Mouse (Mus musculus) ES-E14 (cell line): ENCODE measurements around the gene Morc1. TPM values are rescaled to one million over a fixed set of nuclear protein-coding genes. Genes with fewer than 3 reads are reported as not detected.

Source experiments
- DNase-seq: peaks from one replicate; pipeline ENCODE4 v3.0.0-alpha.2; 2013; ENCODE audit warnings: low read depth, low spot score
- H3K27ac ChIP-seq: 2 replicates; pipeline ENCODE4 v1.5.1; 2012; ENCODE audit warnings: low read depth, mild to moderate bottlenecking, low read length, moderate library complexity, mixed read lengths; ENCODE audit not compliant: poor library complexity, insufficient read depth, severe bottlenecking
- H3K36me3 ChIP-seq: 2 replicates; pipeline ENCODE4 v1.6.1; 2012; ENCODE audit warnings: mild to moderate bottlenecking, low read length, moderate library complexity, mixed read lengths; ENCODE audit not compliant: control insufficient read depth, poor library complexity, insufficient read depth, severe bottlenecking
- H3K4me1 ChIP-seq, 2 experiments: fragments of 150-350 bp in 1 of 2; sonication (generic) in 1 of 2; 2 replicates each; pipeline ENCODE4 v1.6.1; 2012; ENCODE audit warnings: low read length in 2 of 2, mild to moderate bottlenecking in 1 of 2, mixed read lengths in 1 of 2; ENCODE audit not compliant: control insufficient read depth in 2 of 2, insufficient read depth in 2 of 2, poor library complexity in 1 of 2
- H3K4me3 ChIP-seq, 2 experiments: fragments of 150-350 bp in 1 of 2; sonication (generic) in 1 of 2; 2 replicates each; pipeline ENCODE4 v1.5.1; 2012; ENCODE audit warnings: low read length in 2 of 2, low read depth in 1 of 2, mild to moderate bottlenecking in 1 of 2, mixed read lengths in 1 of 2; ENCODE audit not compliant: insufficient read depth in 1 of 2, poor library complexity in 1 of 2, severe bottlenecking in 1 of 2
- H3K9ac ChIP-seq: 2 replicates; pipeline ENCODE4 v1.6.1; 2012; ENCODE audit warnings: low read depth, mild to moderate bottlenecking, low read length, mixed read lengths; ENCODE audit not compliant: poor library complexity, insufficient read depth, severe bottlenecking
- H3K9me3 ChIP-seq: fragments of 150-350 bp; sonication (generic); 2 replicates; pipeline ENCODE4 v1.6.1; 2012; ENCODE audit warnings: low read depth, mild to moderate bottlenecking, low read length; ENCODE audit not compliant: control insufficient read depth, insufficient read depth
- CHD2 ChIP-seq: IDR thresholded peaks from 2 replicates; pipeline ENCODE4 v1.6.1; 2014; ENCODE audit warnings: mild to moderate bottlenecking, low read depth, low read length, inconsistent platforms
- HCFC1 ChIP-seq: IDR thresholded peaks from 2 replicates; pipeline ENCODE4 v1.6.1; 2012; ENCODE audit warnings: low read length, inconsistent platforms, borderline replicate concordance; ENCODE audit not compliant: insufficient read depth
- MAFK ChIP-seq: IDR thresholded peaks from 2 replicates; pipeline ENCODE4 v1.6.1; 2014; ENCODE audit warnings: mild to moderate bottlenecking, low read depth, low read length, inconsistent platforms; ENCODE audit not compliant: insufficient read depth
- ZC3H11A ChIP-seq: IDR thresholded peaks from 2 replicates; pipeline ENCODE4 v1.6.1; 2012; ENCODE audit warnings: low read depth, mild to moderate bottlenecking, inconsistent platforms, low read length, borderline replicate concordance
- ZNF384 ChIP-seq: IDR thresholded peaks from 2 replicates; pipeline ENCODE4 v1.6.1; 2012; ENCODE audit warnings: low read depth, low read length, inconsistent platforms
- in situ Hi-C, 2 experiments: fragments of 600-800 bp; cut with MboI; formaldehyde crosslinking; loops; one replicate each; pipeline ENCODE4 v1.15.1; 2025; ENCODE audit warnings: low sequenced_read_pairs in 2 of 2, inconsistent platforms in 1 of 2; ENCODE audit not compliant: unreplicated experiment in 2 of 2
- total RNA-seq: library from RNA; depleted of rRNA; stranded (reverse); fragments of 300-350 nt; gene quantifications from 2 replicates; pipeline ENCODE4 v1.2.3, GENCODE M21; 2012

The Morc1 gene
- total RNA-seq, 1 experiment, result 51.4 TPM

DNA sequence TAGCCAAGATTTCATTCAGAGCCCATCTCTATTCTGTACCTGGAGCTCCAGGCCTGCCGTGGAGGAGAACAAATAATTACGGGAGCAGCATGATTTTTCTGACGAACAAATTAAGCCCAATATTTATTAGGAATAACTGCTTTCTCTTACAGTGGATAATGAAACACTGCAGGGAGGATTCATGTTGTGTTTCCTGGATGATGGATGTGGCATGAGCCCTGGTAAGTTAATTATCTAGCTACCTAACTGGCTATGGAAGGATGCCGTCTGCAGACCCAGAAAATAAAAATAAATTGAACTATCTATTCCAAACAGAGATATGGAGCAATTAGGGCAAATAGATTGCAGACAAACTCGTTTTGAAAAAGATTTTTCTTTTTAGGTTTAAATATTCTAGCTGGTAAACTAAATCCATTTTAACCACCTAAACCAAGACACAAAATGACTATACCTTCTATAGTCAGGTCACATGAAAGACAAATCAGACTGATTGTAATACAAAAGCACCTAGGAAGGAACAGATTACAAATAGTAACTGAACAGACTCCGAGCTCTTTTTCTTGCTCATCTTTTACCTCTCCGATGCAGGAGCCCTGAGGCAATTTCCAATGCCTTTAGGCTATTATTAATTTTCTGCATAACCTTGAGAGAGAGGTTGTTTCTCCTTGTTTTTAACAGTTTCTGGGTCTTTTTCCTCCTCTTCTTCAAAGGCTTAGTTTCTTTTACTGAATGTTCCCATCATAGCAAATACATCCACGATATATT is 15.3 kb downstream of the Morc1 start:
- in situ Hi-C loops, result no loop called here
- H3K4me1 ChIP-seq, result no peaks in the 10 kb centered on the region
- H3K4me3 ChIP-seq, result no peak overlapping the region
- no peak overlapping the region for H3K9ac ChIP-seq
- no peak for DNase-seq
- TF ChIP-seq ZNF384 (no peak), ZC3H11A (no peak), MAFK (no peak), HCFC1 (no peak), CHD2 (no peak)
- no peaks in the 10 kb centered on the region; the same call in 1 of the 2 replicates for H3K36me3 ChIP-seq
- H3K9me3 ChIP-seq, result no peaks in the 10 kb centered on the region
- no peak overlapping the region for H3K27ac ChIP-seq

DNA sequence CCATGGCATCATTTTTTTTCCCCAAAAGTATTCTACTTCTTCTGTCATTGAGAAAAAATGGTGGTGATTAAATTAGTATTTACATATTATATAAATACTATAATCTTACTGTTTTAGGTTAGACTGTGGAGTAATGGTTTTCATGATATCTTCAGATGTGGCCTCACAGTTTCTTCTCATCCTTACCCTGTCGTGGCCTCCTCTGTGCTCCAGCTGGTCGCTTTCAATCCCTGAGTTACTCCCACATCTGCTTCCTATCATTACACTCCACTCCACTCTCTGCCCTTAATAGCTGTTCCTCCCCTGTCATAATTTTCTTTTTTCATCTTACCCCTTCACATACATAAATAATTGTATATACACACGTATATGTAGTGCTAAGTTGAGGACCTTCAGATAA is 22.2 kb downstream of the Morc1 start:
- H3K9me3 ChIP-seq, result no peaks in the 10 kb centered on the region
- no peaks in the 10 kb centered on the region; the same call in 1 of the 2 replicates for H3K36me3 ChIP-seq
- no peak for DNase-seq
- H3K4me1 ChIP-seq, result no peaks in the 10 kb centered on the region
- TF ChIP-seq ZNF384, result no peak
- TF ChIP-seq ZC3H11A, result no peak
- TF ChIP-seq CHD2, result no peak
- TF ChIP-seq HCFC1, result no peak
- TF ChIP-seq MAFK, result no peak
- no peak overlapping the region for H3K27ac ChIP-seq
- no peak overlapping the region for H3K9ac ChIP-seq
- H3K4me3 ChIP-seq, result no peak overlapping the region
- in situ Hi-C loops, result no loop called here

DNA sequence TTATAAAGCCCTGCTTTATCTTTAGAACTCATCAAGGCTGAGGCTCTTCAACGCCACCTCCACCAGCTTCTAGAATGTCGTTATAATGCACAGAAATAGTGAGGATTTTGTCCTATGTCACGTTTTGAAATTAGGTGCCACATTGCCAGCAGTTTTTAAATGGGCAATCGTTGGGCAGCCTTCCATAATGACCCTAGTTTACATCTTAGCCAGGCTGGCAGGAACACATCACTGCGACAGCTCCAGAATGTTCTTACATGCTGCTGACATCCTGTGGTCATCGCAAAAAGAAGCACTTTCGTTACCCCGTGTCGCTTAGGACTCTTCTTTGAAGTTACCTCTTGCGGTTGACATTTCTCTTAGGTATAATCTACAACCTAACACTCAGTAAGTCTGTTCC is 42.4 kb downstream of the Morc1 start:
- no peak overlapping the region for H3K9ac ChIP-seq
- H3K36me3 ChIP-seq, result no peaks in the 10 kb centered on the region
- H3K27ac ChIP-seq, result no peak overlapping the region
- TF ChIP-seq HCFC1 (no peak), CHD2 (no peak), ZNF384 (no peak), ZC3H11A (no peak), MAFK (no peak)
- no peak for DNase-seq
- in situ Hi-C loops, result no loop called here
- H3K4me3 ChIP-seq, result no peak overlapping the region
- peaks cover 7 to 18% of the 10 kb centered on the region in 2 experiments; a peak in 3 of 4 replicates for H3K4me1 ChIP-seq
- H3K9me3 ChIP-seq, result no peaks in the 10 kb centered on the region

DNA sequence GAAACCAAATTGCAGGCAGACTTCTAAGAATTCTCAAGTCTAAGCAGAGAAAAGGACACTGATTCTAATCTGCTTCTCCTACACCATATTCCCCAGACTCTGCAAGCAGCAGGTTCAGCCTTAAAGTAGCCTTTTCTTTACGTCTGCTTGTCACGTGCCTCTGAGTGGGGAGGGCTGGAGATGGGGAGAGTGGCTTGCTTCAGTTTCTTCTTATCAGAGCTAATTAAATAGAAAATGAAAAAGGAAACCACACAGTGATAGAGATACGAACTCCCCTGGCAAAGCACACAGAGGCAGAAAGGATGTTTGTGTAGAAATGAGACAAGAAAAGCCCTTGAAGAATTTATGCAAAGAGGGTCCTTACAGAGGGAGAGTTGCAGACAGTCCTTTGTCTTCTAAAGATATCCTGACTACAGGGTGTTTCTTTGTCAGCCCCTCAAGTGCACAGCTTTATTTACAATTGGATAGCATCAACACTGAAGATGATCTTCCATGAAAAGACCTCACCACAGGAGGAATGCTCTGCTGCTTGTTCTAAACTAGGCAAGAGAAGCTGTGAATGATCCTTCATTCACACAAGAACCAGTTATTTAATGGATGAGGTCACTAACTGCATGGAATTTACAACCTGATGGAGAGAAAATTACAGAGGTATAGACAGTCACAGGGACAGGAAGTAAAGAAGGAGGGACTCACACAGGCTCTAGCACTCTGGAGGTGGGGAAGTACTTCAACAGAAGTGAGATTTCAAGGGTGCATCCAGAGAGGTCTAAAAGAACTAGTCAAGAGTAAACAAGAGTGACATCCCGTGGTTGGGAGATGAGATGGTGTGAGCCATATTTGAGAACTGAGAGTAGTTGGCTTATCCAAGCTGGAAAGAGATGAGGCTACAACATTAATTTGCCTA is 44.1 kb downstream of the Morc1 start:
- no peak overlapping the region for H3K4me3 ChIP-seq
- no peaks in the 10 kb centered on the region for H3K9me3 ChIP-seq
- peak; percentile 71 for DNase-seq
- no peak overlapping the region for H3K9ac ChIP-seq
- TF ChIP-seq HCFC1, result 0 out of 2 replicates have a peak, but pooled peaks have one; percentile 27
- TF ChIP-seq ZC3H11A, result no peak
- TF ChIP-seq ZNF384, result no peak
- TF ChIP-seq CHD2, result peak; percentile 70; the same call in 1 of the 2 replicates
- peak; percentile 44; the same call in 1 of the 2 replicates for TF ChIP-seq MAFK
- H3K27ac ChIP-seq, result peak overlapping the region; percentile 48; the same call in 1 of the 2 replicates
- H3K36me3 ChIP-seq, result no peaks in the 10 kb centered on the region; the same call in 1 of the 2 replicates
- in situ Hi-C loops, result no loop called here
- H3K4me1 ChIP-seq, result peaks cover 7 to 21% of the 10 kb centered on the region in 2 experiments
